Mouse (Mus musculus): ENCODE results near the gene Disc1.
A peak's percentile ranks its signal among the peaks of the same experiment; 100 is the strongest.

DNA sequence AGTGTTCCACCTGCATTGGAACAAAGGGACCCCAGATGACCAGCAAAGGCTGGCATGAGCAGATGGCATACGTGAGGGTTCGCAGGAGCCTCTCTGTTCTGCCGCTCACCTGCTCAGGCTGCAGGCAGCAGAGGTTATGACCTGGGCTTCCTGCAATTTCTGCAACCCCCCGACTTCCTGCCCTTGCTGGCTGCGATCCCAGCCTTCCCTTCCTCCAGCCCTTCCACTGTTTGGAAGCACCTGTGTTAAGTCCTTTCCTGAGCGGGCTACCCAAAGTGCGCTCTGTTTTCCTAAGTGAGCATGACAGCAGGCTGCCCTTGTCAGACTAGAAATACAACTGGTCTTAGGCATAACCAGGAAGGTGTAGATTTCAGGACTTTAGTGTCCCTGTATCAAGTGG, 16.9 kb upstream of the Disc1 start:
- TF ChIP-seq CTCF (IDR thresholded peaks at IDR 0.05) (no peak), EP300 (IDR thresholded peaks at IDR 0.05; ENCODE audit: insufficient read depth, low read depth, low read length) (peak; percentile 87)

All from heart, adult 2 months (tissue).